16 mouse cellular contexts compared by ENCODE assay signal in genomic region chr2:59485657-59486056, GRCm38 (mm10). TPM values are rescaled to one million over a fixed set of nuclear protein-coding genes. Genes with fewer than 3 reads are reported as not detected.
DNase-seq lines count a peak whose midpoint lies in the region; ATAC-seq lines count a peak whose summit lies in the region.
"Had no signal": no experiment of that assay in that cellular context is flagged by ENCODE, and none has a peak within 500 bp of the region (broad histone marks: within the 10 kb centered on the region; RNA-seq: fewer than 3 reads in every experiment).

No protein-coding gene starts in this region.

- H3K4me2 ChIP-seq in forebrain, embryonic 14.5 days (ENCODE audit: low read length): no peak overlapping the region
- H3K4me2 ChIP-seq in forebrain, embryonic 12.5 days: no peak overlapping the region
- H3K4me2 ChIP-seq in hindbrain, embryonic 13.5 days: no peak overlapping the region
- no peak overlapping the region for H3K4me2 ChIP-seq in neural tube, embryonic 14.5 days (ENCODE audit: low read depth, low read length)
- H3K4me2 ChIP-seq: heart, embryonic 12.5 days; limb, embryonic 13.5 days had no signal

- 0 out of 2 replicates have a peak, but pooled peaks have one; percentile 61 for ATAC-seq in forebrain, embryonic 14.5 days
- ATAC-seq in forebrain, embryonic 12.5 days (ENCODE audit: low FRiP score): no peak
- ATAC-seq in hindbrain, embryonic 13.5 days (ENCODE audit: low FRiP score): peak; percentile 85
- 0 out of 2 replicates have a peak, but pooled peaks have one; percentile 54 for ATAC-seq in neural tube, embryonic 14.5 days (ENCODE audit: low read depth)
- ATAC-seq: liver, postnatal 0 days had no signal

- DNase-seq in forebrain, embryonic 14.5 days (ENCODE audit: low spot score): peak; percentile 44
- DNase-seq in Muller cell, postnatal 12 days (ENCODE audit: inconsistent ontology term): peak; percentile 46
- no peak for DNase-seq in embryo, embryonic 11 days
- DNase-seq in urinary bladder, postnatal 36 days (ENCODE audit: low spot score in 2 of 2): no peak
- no peak for DNase-seq in thymus, postnatal 10 days (ENCODE audit: low spot score in 2 of 2)
- DNase-seq: adrenal gland, postnatal 36 days; cerebellum, adult 11 months; gastrocnemius, postnatal 14 days; kidney, postnatal 10 days; liver, postnatal 0 days; right cerebral cortex, postnatal 4 days had no signal

- H3K27me3 ChIP-seq in forebrain, embryonic 14.5 days (replicated peaks; ENCODE audit: control insufficient read depth, insufficient read depth, low read length): no peaks in the 10 kb centered on the region
- H3K27me3 ChIP-seq in forebrain, embryonic 12.5 days: no peaks in the 10 kb centered on the region
- 0 out of 2 replicates have a peak, but pooled peaks cover 3% of the 10 kb centered on the region for H3K27me3 ChIP-seq in hindbrain, embryonic 13.5 days
- no peaks in the 10 kb centered on the region for H3K27me3 ChIP-seq in neural tube, embryonic 14.5 days (ENCODE audit: control insufficient read depth, insufficient read depth, low read length)
- H3K27me3 ChIP-seq: heart, embryonic 12.5 days; limb, embryonic 13.5 days had no signal

- WGBS in forebrain, embryonic 14.5 days: 37% methylated on average over 4 of the region's 4 CpGs
- 42% methylated on average over 4 of the region's 4 CpGs for WGBS in forebrain, embryonic 12.5 days
- WGBS in hindbrain, embryonic 13.5 days: 32% methylated on average over 4 of the region's 4 CpGs
- 38% methylated on average over 4 of the region's 4 CpGs for WGBS in neural tube, embryonic 14.5 days

- H3K9ac ChIP-seq in forebrain, embryonic 14.5 days (ENCODE audit: low read length): no peak overlapping the region
- H3K9ac ChIP-seq in forebrain, embryonic 12.5 days: no peak overlapping the region
- H3K9ac ChIP-seq in hindbrain, embryonic 13.5 days: no peak overlapping the region
- H3K9ac ChIP-seq in neural tube, embryonic 14.5 days (replicated peaks; ENCODE audit: low read depth, low read length): no peak overlapping the region
- H3K9ac ChIP-seq: heart, embryonic 12.5 days; limb, embryonic 13.5 days; liver, postnatal 0 days had no signal

- no peaks in the 10 kb centered on the region for H3K36me3 ChIP-seq in forebrain, embryonic 14.5 days (ENCODE audit: control insufficient read depth, insufficient read depth, low read length)
- H3K36me3 ChIP-seq in forebrain, embryonic 12.5 days (replicated peaks): no peaks in the 10 kb centered on the region
- no peaks in the 10 kb centered on the region for H3K36me3 ChIP-seq in hindbrain, embryonic 13.5 days
- H3K36me3 ChIP-seq in neural tube, embryonic 14.5 days (ENCODE audit: control insufficient read depth, insufficient read depth, low read length): no peaks in the 10 kb centered on the region
- H3K36me3 ChIP-seq: heart, embryonic 12.5 days; limb, embryonic 13.5 days had no signal

- no peak overlapping the region for H3K4me3 ChIP-seq in forebrain, embryonic 14.5 days (ENCODE audit: low read depth, low read length)
- H3K4me3 ChIP-seq in forebrain, embryonic 12.5 days (replicated peaks): no peak overlapping the region
- H3K4me3 ChIP-seq in hindbrain, embryonic 13.5 days: no peak overlapping the region
- no peak overlapping the region for H3K4me3 ChIP-seq in neural tube, embryonic 14.5 days (ENCODE audit: low read depth, low read length)
- H3K4me3 ChIP-seq: heart, embryonic 12.5 days; limb, embryonic 13.5 days had no signal

- no peak overlapping the region for H3K27ac ChIP-seq in forebrain, embryonic 14.5 days (ENCODE audit: low read depth, low read length)
- H3K27ac ChIP-seq in forebrain, embryonic 12.5 days: no peak overlapping the region
- H3K27ac ChIP-seq in hindbrain, embryonic 13.5 days: no peak overlapping the region
- H3K27ac ChIP-seq in neural tube, embryonic 14.5 days (ENCODE audit: low read depth, low read length): no peak overlapping the region
- H3K27ac ChIP-seq: limb, embryonic 13.5 days had no signal

- H3K4me1 ChIP-seq in forebrain, embryonic 14.5 days (ENCODE audit: control insufficient read depth, insufficient read depth, low read length): no peaks in the 10 kb centered on the region
- peaks cover 14% of the 10 kb centered on the region for H3K4me1 ChIP-seq in forebrain, embryonic 12.5 days
- peaks cover 18% of the 10 kb centered on the region for H3K4me1 ChIP-seq in hindbrain, embryonic 13.5 days (replicated peaks)
- no peaks in the 10 kb centered on the region for H3K4me1 ChIP-seq in neural tube, embryonic 14.5 days (ENCODE audit: control insufficient read depth, insufficient read depth, low read length)

- H3K9me3 ChIP-seq in forebrain, embryonic 14.5 days (replicated peaks; ENCODE audit: control insufficient read depth, low read length): no peaks in the 10 kb centered on the region
- H3K9me3 ChIP-seq in forebrain, embryonic 12.5 days: no peaks in the 10 kb centered on the region
- no peaks in the 10 kb centered on the region for H3K9me3 ChIP-seq in hindbrain, embryonic 13.5 days
- H3K9me3 ChIP-seq in neural tube, embryonic 14.5 days (ENCODE audit: control insufficient read depth, low read length): no peaks in the 10 kb centered on the region
- H3K9me3 ChIP-seq: heart, embryonic 12.5 days; limb, embryonic 13.5 days had no signal

RNA-seq across cellular contexts. Expression of gene Dapl1, which starts 1.2 kb away (rescaled TPM):
- 0.66 and 1.3 TPM in 2 replicates for polyA plus RNA-seq in forebrain, embryonic 14.5 days (2014; fragmentation: Nextera tagmentation; extraction: Ambion mirVana)
- 0.61 and 0.77 TPM in 2 replicates for polyA plus RNA-seq in forebrain, embryonic 12.5 days (2016; fragmentation: Nextera tagmentation; extraction: Ambion mirVana)
- 1.6 TPM in 1 of 2 replicates, not detected in the other for polyA plus RNA-seq in hindbrain, embryonic 13.5 days (2015; fragmentation: Nextera tagmentation; extraction: Ambion mirVana)
- polyA plus RNA-seq in neural tube, embryonic 14.5 days (2014; fragmentation: Nextera tagmentation; extraction: Ambion mirVana): not detected in 2 replicates
- polyA plus RNA-seq: liver, postnatal 0 days had no signal

Comparison
In these comparisons a context has a peak if more than half of its experiments do, and no peak if none do; other contexts are left out.
1. DNase-seq: peak in forebrain, embryonic 14.5 days (single experiment) and Muller cell, postnatal 12 days (single experiment); none in embryo, embryonic 11 days (single experiment), urinary bladder, postnatal 36 days (0 of 2) and thymus, postnatal 10 days (0 of 2).